Comparison of ENCODE assay signal across 8 mouse cellular contexts in the genomic region with DNA sequence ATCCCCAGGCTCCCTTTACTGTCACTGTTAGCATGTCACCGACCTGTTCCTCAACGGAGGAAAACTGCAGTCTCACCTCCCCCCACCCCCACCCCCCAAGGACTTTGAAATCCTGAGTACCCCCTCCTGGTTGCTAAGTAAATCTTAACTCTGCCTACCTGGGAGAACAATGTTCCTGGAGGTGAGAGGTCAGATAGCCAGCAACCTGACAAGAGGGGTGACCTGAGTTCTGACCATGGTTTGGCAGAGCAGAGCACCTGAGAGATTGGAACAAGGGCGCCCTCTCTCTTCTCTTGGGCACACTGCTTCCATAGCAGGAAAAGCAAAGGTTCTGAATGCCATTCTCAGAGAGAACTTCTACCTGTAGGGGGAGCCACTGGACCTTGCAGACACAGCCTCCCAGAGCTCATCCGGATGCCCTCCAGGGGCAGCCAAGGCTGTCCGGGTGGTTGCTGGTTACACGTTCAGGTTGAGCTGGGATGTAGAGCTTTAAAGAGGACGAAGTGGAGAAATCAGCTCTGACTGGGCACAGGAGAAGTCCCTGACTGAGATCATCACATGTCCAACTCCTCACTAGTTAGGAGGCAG. TPM values are rescaled to one million over a fixed set of nuclear protein-coding genes. Genes with fewer than 3 reads are reported as not detected.
DNase-seq lines count a peak whose midpoint lies in the region; ATAC-seq and TF ChIP-seq lines count a peak whose summit lies in the region.

No protein-coding gene starts in this region.

- intact Hi-C loops in gastrocnemius, postnatal 14 days (cut with DNase I; ENCODE audit: low total_unique reads): no loop called here

- peaks cover 1% of the 10 kb centered on the region for H3K36me3 ChIP-seq in limb, embryonic 11.5 days (ENCODE audit: control insufficient read depth, insufficient read depth, low read length)
- peaks cover 23% of the 10 kb centered on the region for H3K36me3 ChIP-seq in limb, embryonic 10.5 days
- H3K36me3 ChIP-seq in midbrain, postnatal 0 days (ENCODE audit: insufficient read depth, low read length): peaks cover 10% of the 10 kb centered on the region; the same call in 1 of the 2 replicates

- 0 out of 2 replicates have a peak, but pooled peaks cover 3% of the 10 kb centered on the region for H3K4me1 ChIP-seq in limb, embryonic 11.5 days (ENCODE audit: control insufficient read depth, insufficient read depth, low read length)
- H3K4me1 ChIP-seq in limb, embryonic 10.5 days: peaks cover 22% of the 10 kb centered on the region
- H3K4me1 ChIP-seq in midbrain, postnatal 0 days (ENCODE audit: insufficient read depth, low read length): no peaks in the 10 kb centered on the region

- no peak for ATAC-seq in limb, embryonic 11.5 days (ENCODE audit: insufficient number of reproducible peaks, low FRiP score, low TSS enrichment, low read depth)
- ATAC-seq in cerebellum, adult (ENCODE audit: insufficient number of reproducible peaks, low FRiP score, low TSS enrichment): peak; percentile 69
- peak; percentile 27; the same call in 1 of the 2 replicates for ATAC-seq in midbrain, postnatal 0 days (ENCODE audit: low FRiP score)

- TF ChIP-seq CTCF in midbrain, postnatal 0 days (IDR thresholded peaks at IDR 0.05): peak; percentile 82

- H3K9me3 ChIP-seq in limb, embryonic 11.5 days (ENCODE audit: control insufficient read depth, low read length): no peaks in the 10 kb centered on the region
- H3K9me3 ChIP-seq in limb, embryonic 10.5 days (replicated peaks): no peaks in the 10 kb centered on the region
- no peaks in the 10 kb centered on the region for H3K9me3 ChIP-seq in midbrain, postnatal 0 days (ENCODE audit: low read length)

- H3K4me2 ChIP-seq in limb, embryonic 11.5 days (ENCODE audit: low read depth, severe bottlenecking): no peak overlapping the region
- H3K4me2 ChIP-seq in midbrain, postnatal 0 days (ENCODE audit: low read depth, low read length, poor library complexity, severe bottlenecking): no peak overlapping the region

- peaks cover 9% of the 10 kb centered on the region; the same call in 1 of the 2 replicates for H3K27me3 ChIP-seq in limb, embryonic 11.5 days (ENCODE audit: control insufficient read depth, insufficient read depth, low read length)
- peaks cover 20% of the 10 kb centered on the region for H3K27me3 ChIP-seq in limb, embryonic 10.5 days (ENCODE audit: low read depth, poor library complexity, severe bottlenecking)
- peaks cover 4% of the 10 kb centered on the region; the same call in 1 of the 2 replicates for H3K27me3 ChIP-seq in midbrain, postnatal 0 days (ENCODE audit: insufficient read depth, low read length)

- no peak overlapping the region for H3K27ac ChIP-seq in limb, embryonic 11.5 days (replicated peaks; ENCODE audit: low read depth, low read length)
- H3K27ac ChIP-seq in limb, embryonic 10.5 days: no peak overlapping the region
- H3K27ac ChIP-seq in midbrain, postnatal 0 days (ENCODE audit: low read depth, low read length): no peak overlapping the region

- DNase-seq in limb, embryonic 11.5 days (ENCODE audit: low spot score): peak; percentile 61
- no peak for DNase-seq in limb, embryonic 10.5 days (ENCODE audit: low spot score)
- DNase-seq in MN1 (ENCODE audit: low spot score): peak; percentile 71
- peak; percentile 45 for DNase-seq in gastrocnemius, postnatal 14 days
- peak; percentile 44 to 67 for DNase-seq in left cerebral cortex, adult 18-20 months (ENCODE audit: low spot score in 2 of 2)
- DNase-seq in midbrain, postnatal 0 days (ENCODE audit: low spot score): peak; percentile 79
- no peak for DNase-seq in ovary, postnatal 10 days (ENCODE audit: low spot score)

- H3K9ac ChIP-seq in limb, embryonic 11.5 days (ENCODE audit: low read length): no peak overlapping the region
- no peak overlapping the region for H3K9ac ChIP-seq in midbrain, postnatal 0 days (replicated peaks; ENCODE audit: low read length, poor library complexity, severe bottlenecking)

- 25% methylated on average over 7 of the region's 7 CpGs for WGBS in limb, embryonic 11.5 days
- WGBS in limb, embryonic 10.5 days: 24% methylated on average over 7 of the region's 7 CpGs
- WGBS in midbrain, postnatal 0 days: 29% methylated on average over 7 of the region's 7 CpGs

- H3K4me3 ChIP-seq in limb, embryonic 11.5 days (ENCODE audit: low read depth, low read length): no peak overlapping the region
- no peak overlapping the region for H3K4me3 ChIP-seq in limb, embryonic 10.5 days
- H3K4me3 ChIP-seq in midbrain, postnatal 0 days (ENCODE audit: low read depth, low read length): no peak overlapping the region

RNA-seq across cellular contexts. Expression of gene Nsun2, which starts 40.6 kb away (rescaled TPM):
- polyA plus RNA-seq in limb, embryonic 11.5 days (2014; fragmentation: Nextera tagmentation; extraction: Ambion mirVana): 149 and 159 TPM in 2 replicates
- 172 and 198 TPM in 2 replicates for polyA plus RNA-seq in limb, embryonic 10.5 days (2016; fragmentation: Nextera tagmentation; extraction: Ambion mirVana)
- 10 to 100 TPM; 39.5 to 44.5 TPM for total RNA-seq in gastrocnemius, postnatal 14 days (2021)
- total RNA-seq in left cerebral cortex, adult 18-20 months (2021): 10 to 100 TPM; 85.3 to 88.4 TPM
- total RNA-seq in midbrain, postnatal 0 days (2014; rRNA removed): 51.1 and 60.3 TPM in 2 replicates
- polyA plus RNA-seq in midbrain, postnatal 0 days (2015; fragmentation: Nextera tagmentation; extraction: Ambion mirVana): 56.7 and 60.2 TPM in 2 replicates

RNA-seq across cellular contexts. Expression of gene Tent4a, which starts 41.4 kb away (rescaled TPM):
- 8.4 and 8.5 TPM in 2 replicates for polyA plus RNA-seq in limb, embryonic 11.5 days (2014; fragmentation: Nextera tagmentation; extraction: Ambion mirVana)
- polyA plus RNA-seq in limb, embryonic 10.5 days (2016; fragmentation: Nextera tagmentation; extraction: Ambion mirVana): 6.0 TPM in 2 replicates
- 1 to 10 TPM; 6.8 to 9.4 TPM for total RNA-seq in gastrocnemius, postnatal 14 days (2021)
- 10 to 100 TPM; 49.1 to 50.5 TPM for total RNA-seq in left cerebral cortex, adult 18-20 months (2021)
- 26.1 TPM in 2 replicates for total RNA-seq in midbrain, postnatal 0 days (2014; rRNA removed)
- 4.5 and 5.2 TPM in 2 replicates for polyA plus RNA-seq in midbrain, postnatal 0 days (2015; fragmentation: Nextera tagmentation; extraction: Ambion mirVana)

Comparison
In these comparisons a context has a peak if more than half of its experiments do, and no peak if none do; other contexts are left out.
1. DNase-seq: peak in limb, embryonic 11.5 days (single experiment), MN1 (single experiment), gastrocnemius, postnatal 14 days (single experiment), left cerebral cortex, adult 18-20 months (2 of 2) and midbrain, postnatal 0 days (single experiment); none in limb, embryonic 10.5 days (single experiment) and ovary, postnatal 10 days (single experiment).